Mouse (Mus musculus) thymus, adult 2 months (tissue): ENCODE measurements at regions not wholly inside any gene's neighbourhood (a gene's known extent, or its start where the extent isn't known, plus 50 kb on each side); places are given as distances from the start of the nearest gene placed in this dataset.

Experiments used
- DNase-seq: peaks from one replicate; pipeline ENCODE4 v3.0.0; 2021
- H3K27ac ChIP-seq: fragments of 200-500 bp; 2 replicates; pipeline ENCODE4 v1.5.1; 2012; ENCODE audit warnings: low read length, control low read depth; ENCODE audit not compliant: control insufficient read depth, insufficient read depth
- H3K27me3 ChIP-seq: fragments of 200-500 bp; 2 replicates; pipeline ENCODE4 v1.6.1; 2012; ENCODE audit warnings: mild to moderate bottlenecking, low read length, moderate library complexity, mixed read lengths; ENCODE audit not compliant: control insufficient read depth, insufficient read depth
- H3K36me3 ChIP-seq: fragments of 200-500 bp; 2 replicates; pipeline ENCODE4 v1.6.1; 2012; ENCODE audit warnings: mild to moderate bottlenecking, low read length, moderate library complexity; ENCODE audit not compliant: control insufficient read depth, insufficient read depth
- H3K4me1 ChIP-seq: fragments of 200-500 bp; replicated peaks from 2 replicates; pipeline ENCODE4 v1.6.1; 2012; ENCODE audit warnings: low read length; ENCODE audit not compliant: control insufficient read depth, insufficient read depth
- H3K4me3 ChIP-seq: fragments of 200-500 bp; 2 replicates; pipeline ENCODE4 v1.5.1; 2012; ENCODE audit warnings: mild to moderate bottlenecking, low read length, control low read depth, moderate library complexity; ENCODE audit not compliant: control insufficient read depth, insufficient read depth
- CTCF ChIP-seq: fragments of 200-500 bp; IDR thresholded peaks from 2 replicates; pipeline ENCODE4 v1.5.1; 2012; ENCODE audit warnings: mild to moderate bottlenecking, control low read depth, low read length, moderate library complexity, borderline replicate concordance; ENCODE audit not compliant: control insufficient read depth, poor library complexity, insufficient read depth; ENCODE audit errors: extremely low read depth
- POLR2A ChIP-seq: fragments of 200-500 bp; IDR thresholded peaks from 2 replicates; pipeline ENCODE4 v1.6.1; 2012; ENCODE audit warnings: mild to moderate bottlenecking, low read length, control low read depth, moderate library complexity; ENCODE audit not compliant: control insufficient read depth, poor library complexity, insufficient read depth; ENCODE audit errors: extremely low read depth
- WGBS: fragments of 180-500 bp; shearing (Covaris S2); methylation state at CpG from one replicate; pipeline ENCODE4 v1.1.7; 2018; 5-methylcytosine and 5-hydroxymethylcytosine counted together

DNA sequence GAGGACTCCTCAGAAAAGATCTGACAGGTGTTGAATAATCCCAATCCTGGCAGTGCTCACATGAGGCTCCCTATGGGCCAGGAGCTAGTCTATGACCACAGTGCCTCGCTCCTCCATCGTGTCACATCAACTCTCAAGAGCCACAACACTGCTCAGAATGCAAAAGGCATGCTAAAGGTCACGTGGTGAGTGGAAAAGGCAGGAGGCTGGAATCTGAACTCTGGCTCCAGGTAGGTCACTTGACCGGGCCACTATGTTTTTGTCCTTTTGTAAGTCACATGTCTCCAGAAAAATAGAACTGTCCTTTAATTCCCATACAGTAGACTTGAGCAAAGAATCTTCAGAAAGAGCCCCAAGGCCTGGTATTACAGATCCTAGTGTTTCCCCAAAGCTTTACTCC lies 229.3 kb downstream of the Gm12728 start:
- no peak for TF ChIP-seq POLR2A
- TF ChIP-seq CTCF = no peak
- H3K27me3 ChIP-seq = no peaks in the 10 kb centered on the region
- WGBS = 87% methylated on average over 4 of the region's 4 CpGs
- DNase-seq = no peak
- H3K4me3 ChIP-seq = no peak overlapping the region
- H3K4me1 ChIP-seq = no peaks in the 10 kb centered on the region
- no peaks in the 10 kb centered on the region for H3K36me3 ChIP-seq
- H3K27ac ChIP-seq = no peak overlapping the region

DNA sequence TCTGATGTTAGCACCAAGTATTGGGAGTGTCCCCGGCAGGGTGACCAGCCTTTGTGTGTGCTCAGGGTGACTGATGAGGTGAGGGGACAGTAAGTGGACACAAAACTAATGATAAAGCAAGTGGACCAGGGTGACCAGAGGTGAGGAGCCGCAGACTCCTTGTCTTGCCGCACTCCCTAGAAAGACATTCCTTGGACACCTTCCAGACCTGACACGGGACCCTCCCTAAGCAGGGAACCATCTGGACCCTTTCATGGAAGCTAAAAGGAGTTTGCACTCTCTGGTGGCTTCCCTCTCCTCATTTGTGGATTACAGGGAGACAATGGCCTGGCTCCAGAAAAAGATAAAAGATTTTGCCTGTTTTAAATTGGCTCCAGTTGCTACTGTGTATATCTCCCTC lies 230.7 kb downstream of the Gm12728 start:
- no peak for DNase-seq
- no peaks in the 10 kb centered on the region for H3K4me1 ChIP-seq
- H3K27me3 ChIP-seq = no peaks in the 10 kb centered on the region
- H3K36me3 ChIP-seq = no peaks in the 10 kb centered on the region
- WGBS = 96% methylated on average over 4 of the region's 4 CpGs
- TF ChIP-seq CTCF (no peak), POLR2A (no peak)
- H3K27ac ChIP-seq = no peak overlapping the region
- H3K4me3 ChIP-seq = no peak overlapping the region

DNA sequence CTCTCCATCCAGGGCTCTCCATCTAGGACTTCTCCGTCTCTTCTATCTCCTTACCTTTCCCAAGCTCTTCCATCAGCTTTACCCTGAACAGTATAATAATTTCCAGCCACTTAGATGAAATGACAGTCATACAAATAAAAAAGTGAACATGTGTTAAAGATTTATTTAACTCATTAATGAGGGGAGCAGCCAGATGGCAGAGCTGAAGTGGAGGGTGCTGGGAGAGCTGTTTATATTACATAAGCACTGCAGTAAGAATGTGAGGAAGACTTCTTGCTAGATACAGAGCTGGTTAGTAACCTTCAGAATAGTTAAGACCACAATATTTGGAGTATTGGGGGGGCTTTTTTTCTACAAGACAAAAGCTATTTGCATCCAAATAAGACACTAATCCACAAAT lies 234.9 kb downstream of the Gm12728 start:
- no peaks in the 10 kb centered on the region for H3K36me3 ChIP-seq
- no peak overlapping the region for H3K27ac ChIP-seq
- no peak for DNase-seq
- no peak for TF ChIP-seq CTCF
- TF ChIP-seq POLR2A = no peak
- 100% methylated on average over 1 of the region's 1 CpGs for WGBS
- no peaks in the 10 kb centered on the region for H3K27me3 ChIP-seq
- H3K4me1 ChIP-seq = no peaks in the 10 kb centered on the region
- H3K4me3 ChIP-seq = no peak overlapping the region

DNA sequence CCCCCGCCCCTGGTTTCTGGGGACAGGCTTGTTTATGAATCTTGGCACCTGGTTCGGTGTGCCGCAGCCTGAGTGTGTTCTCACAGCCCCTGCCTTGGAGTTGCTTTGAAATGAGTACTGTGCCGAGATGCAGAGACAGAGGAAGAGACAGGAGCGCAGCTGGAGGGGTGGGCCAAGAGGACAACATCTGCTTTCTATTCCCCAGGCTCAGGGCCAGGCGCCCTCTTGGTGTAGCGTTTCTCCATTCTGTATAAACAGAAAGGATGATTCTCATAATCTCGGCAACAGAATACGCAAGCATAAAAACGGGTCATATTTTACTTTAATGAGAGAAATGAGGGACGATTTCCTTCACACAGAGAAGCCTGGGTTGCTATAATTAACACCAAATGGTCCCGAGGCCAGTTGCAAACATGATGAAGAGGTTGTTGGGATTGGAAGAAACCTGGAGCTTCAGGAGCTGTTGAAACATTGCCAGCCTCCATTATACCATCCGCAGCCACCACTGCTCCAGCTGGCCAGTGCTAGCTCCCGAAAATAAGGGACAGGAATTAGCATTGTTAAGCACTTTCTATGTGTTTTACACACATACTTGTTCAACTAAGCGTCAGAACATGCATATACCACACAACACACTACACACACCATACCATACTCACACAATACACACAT lies 236.4 kb downstream of the Gm12728 start:
- DNase-seq = no peak

DNA sequence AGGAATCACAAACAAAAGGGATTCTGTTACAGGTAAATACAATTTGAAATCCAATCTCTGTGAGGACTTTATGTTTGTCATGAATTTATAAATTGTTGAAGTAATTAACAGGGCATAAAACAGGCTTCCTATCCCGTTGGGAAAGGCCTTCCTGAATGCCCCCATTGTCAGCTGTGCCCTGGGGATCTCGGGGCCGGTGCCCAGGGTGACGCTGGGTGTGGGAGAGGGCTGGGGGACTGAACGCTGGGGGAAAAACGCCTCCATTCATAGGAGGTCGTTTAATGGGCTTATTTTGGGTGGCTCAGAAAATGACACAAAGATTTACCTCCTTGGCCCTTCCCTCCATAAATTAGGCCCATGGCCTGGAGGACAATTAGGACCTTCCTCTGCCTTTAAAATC lies 250.7 kb downstream of the Gm12728 start:
- Histone ChIP-seq H3K27me3 (no peaks in the 10 kb centered on the region), H3K36me3 (no peaks in the 10 kb centered on the region), H3K4me3 (no peak overlapping the region), H3K4me1 (no peaks in the 10 kb centered on the region), H3K27ac (no peak overlapping the region)
- no peak for DNase-seq
- no peak for TF ChIP-seq CTCF
- WGBS = 79% methylated on average over 7 of the region's 7 CpGs

More for the DNA sequence above, 236.4 kb downstream of the Gm12728 start:
- 86% methylated on average over 15 of the region's 15 CpGs for WGBS
- Histone ChIP-seq H3K27me3 (no peaks in the 10 kb centered on the region), H3K4me1 (no peaks in the 10 kb centered on the region), H3K4me3 (no peak overlapping the region), H3K27ac (no peak overlapping the region), H3K36me3 (no peaks in the 10 kb centered on the region)
- TF ChIP-seq CTCF (no peak), POLR2A (no peak)

DNA sequence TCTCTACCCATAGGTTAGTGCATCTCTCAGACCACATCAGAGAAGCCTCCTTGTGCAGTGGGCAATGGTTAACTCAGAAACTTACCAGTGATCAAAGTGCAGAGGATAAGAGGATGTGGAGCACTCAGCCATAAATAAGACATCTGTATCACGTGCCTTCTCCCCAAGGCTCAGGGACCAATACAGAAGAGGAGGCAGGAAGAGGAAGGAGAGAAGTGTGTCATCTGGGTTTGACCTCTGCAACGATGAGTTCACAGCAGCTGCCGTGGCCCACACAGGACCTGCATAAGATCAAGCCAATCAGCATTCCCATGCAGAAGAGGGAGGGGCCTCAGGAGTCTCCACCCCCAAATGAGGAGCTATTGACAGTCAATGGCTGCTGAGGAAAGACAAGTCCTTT lies 252.8 kb downstream of the Gm12728 start:
- Histone ChIP-seq H3K27me3 (no peaks in the 10 kb centered on the region), H3K4me1 (no peaks in the 10 kb centered on the region), H3K4me3 (no peak overlapping the region), H3K27ac (no peak overlapping the region), H3K36me3 (no peaks in the 10 kb centered on the region)
- TF ChIP-seq POLR2A (no peak), CTCF (no peak)
- WGBS = 9% methylated on average over 3 of the region's 3 CpGs
- no peak for DNase-seq

DNA sequence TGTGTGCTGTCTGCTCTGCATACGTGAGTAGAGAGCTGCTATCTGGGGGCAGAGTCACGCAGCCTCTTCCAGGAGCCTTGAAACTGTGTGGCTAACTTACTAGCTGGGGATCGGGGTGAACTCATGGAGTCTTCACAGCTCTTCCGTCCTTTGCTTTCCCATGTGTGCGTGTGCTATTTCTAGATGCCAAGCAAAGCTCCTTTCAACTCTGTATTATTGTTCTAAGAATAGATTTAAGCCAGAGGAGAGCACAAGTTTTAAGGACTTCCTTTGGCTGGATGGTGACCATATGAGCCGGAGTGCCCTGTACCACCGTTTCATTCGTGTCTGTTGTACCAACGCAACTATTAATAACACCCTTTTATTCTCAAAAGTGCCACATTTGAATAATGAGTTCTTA lies 254.0 kb downstream of the Gm12728 start:
- no peaks in the 10 kb centered on the region for H3K36me3 ChIP-seq
- no peaks in the 10 kb centered on the region for H3K4me1 ChIP-seq
- TF ChIP-seq POLR2A = no peak
- no peak for TF ChIP-seq CTCF
- 95% methylated on average over 9 of the region's 9 CpGs for WGBS
- H3K4me3 ChIP-seq = no peak overlapping the region
- H3K27me3 ChIP-seq = no peaks in the 10 kb centered on the region
- no peak for DNase-seq
- H3K27ac ChIP-seq = no peak overlapping the region
